Mouse (Mus musculus) neural tube, embryonic 14.5 days (tissue): ENCODE results near the gene Kcnma1. TPM values are rescaled to one million over a fixed set of nuclear protein-coding genes. Genes with fewer than 3 reads are reported as not detected.
A peak's percentile ranks its signal among the peaks of the same experiment; 100 is the strongest.

ENCODE experiments used
- ATAC-seq: fragments of 200-750 bp; cut with Nextera tagmentation; 2 replicates; pipeline ENCODE4 v1.8.0; 2017; ENCODE audit warnings: low read depth, mild to moderate bottlenecking, moderate TSS enrichment, moderate library complexity
- H3K27ac ChIP-seq: fragments of 300-500 bp; sonication (generic); 2 replicates; pipeline ENCODE4 v1.5.1; 2014; ENCODE audit warnings: low read depth, mild to moderate bottlenecking, control low read depth, low read length, moderate library complexity, mixed read lengths
- H3K27me3 ChIP-seq: fragments of 300-500 bp; sonication (generic); 2 replicates; pipeline ENCODE4 v1.6.1; 2014; ENCODE audit warnings: low read length; ENCODE audit not compliant: control insufficient read depth, insufficient read depth
- H3K36me3 ChIP-seq: fragments of 300-500 bp; sonication (generic); 2 replicates; pipeline ENCODE4 v1.6.1; 2014; ENCODE audit warnings: low read length, mixed read lengths; ENCODE audit not compliant: control insufficient read depth, insufficient read depth
- H3K4me1 ChIP-seq: fragments of 300-500 bp; sonication (generic); 2 replicates; pipeline ENCODE4 v1.6.1; 2014; ENCODE audit warnings: low read length; ENCODE audit not compliant: control insufficient read depth, insufficient read depth
- H3K4me2 ChIP-seq: fragments of 300-500 bp; sonication (generic); 2 replicates; pipeline ENCODE4 v1.6.1; 2014; ENCODE audit warnings: mild to moderate bottlenecking, low read depth, low read length, control low read depth
- H3K4me3 ChIP-seq: fragments of 300-500 bp; sonication (generic); 2 replicates; pipeline ENCODE4 v1.5.1; 2014; ENCODE audit warnings: low read depth, low read length, control low read depth, mixed read lengths
- H3K9ac ChIP-seq: fragments of 300-500 bp; sonication (generic); replicated peaks from 2 replicates; pipeline ENCODE4 v1.6.1; 2014; ENCODE audit warnings: low read depth, mild to moderate bottlenecking, control low read depth, low read length, mixed read lengths
- H3K9me3 ChIP-seq: fragments of 300-500 bp; sonication (generic); 2 replicates; pipeline ENCODE4 v1.6.1; 2016; ENCODE audit warnings: low read length; ENCODE audit not compliant: control insufficient read depth
- WGBS: fragments of 180-500 bp; shearing (Covaris S2); extraction: QIAGEN DNeasy Blood & Tissue Kit; methylation state at CpG from one replicate; pipeline ENCODE4 v1.1.7; 2014; 5-methylcytosine and 5-hydroxymethylcytosine counted together
- polyA plus RNA-seq: library from polyadenylated mRNA; unstranded; fragments of >200 nt; fragmentation: Nextera tagmentation; extraction: Ambion mirVana; gene quantifications from 2 replicates; pipeline ENCODE4 v1.2.1, GENCODE M21; 2014

The Kcnma1 gene
- polyA plus RNA-seq, 1 experiment from 2014 or later, result 28.9 TPM

- Histone ChIP-seq H3K4me1 (peaks cover 6% of the 10 kb centered on the region), H3K27me3 (no peaks in the 10 kb centered on the region), H3K27ac (no peak overlapping the region; the same call in 1 of the 2 replicates), H3K4me3 (no peak overlapping the region), H3K9me3 (no peaks in the 10 kb centered on the region), H3K36me3 (no peaks in the 10 kb centered on the region), H3K4me2 (no peak overlapping the region), H3K9ac (no peak overlapping the region)
- ATAC-seq, result no peak
- WGBS, result 19% methylated on average over 3 of the region's 3 CpGs
These were observed 295.0 kb downstream of the Kcnma1 start for GRCm38 (mm10) chr14:23719246-23719645.

DNA sequence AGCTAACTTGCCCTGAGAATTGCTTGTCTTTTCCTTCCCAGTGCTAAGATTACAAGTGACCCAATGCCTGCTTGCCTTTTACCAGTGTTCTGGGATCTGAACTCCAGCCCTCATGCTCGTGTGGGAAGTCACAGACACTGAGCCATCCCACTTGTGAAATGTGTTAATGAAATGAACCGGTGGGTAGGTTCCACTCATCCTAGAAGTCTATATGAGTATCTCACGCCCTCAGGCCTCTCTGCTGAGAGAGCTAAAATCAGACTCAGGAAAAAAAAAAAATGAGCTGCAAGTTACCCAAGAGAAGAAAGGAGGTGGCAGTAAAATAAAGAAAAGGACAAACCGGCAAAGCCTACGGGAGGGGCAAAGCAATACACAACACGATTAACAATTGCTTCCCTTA lies 295.6 kb downstream of the Kcnma1 start:
- H3K4me1 ChIP-seq, result peaks cover 6% of the 10 kb centered on the region; the same call in 1 of the 2 replicates
- no peak overlapping the region for H3K4me2 ChIP-seq
- ATAC-seq, result no peak
- H3K4me3 ChIP-seq, result no peak overlapping the region
- H3K9me3 ChIP-seq, result no peaks in the 10 kb centered on the region
- H3K36me3 ChIP-seq, result no peaks in the 10 kb centered on the region
- H3K9ac ChIP-seq, result no peak overlapping the region
- no peak overlapping the region for H3K27ac ChIP-seq
- no peaks in the 10 kb centered on the region for H3K27me3 ChIP-seq
- 75% methylated on average over 6 of the region's 6 CpGs for WGBS

DNA sequence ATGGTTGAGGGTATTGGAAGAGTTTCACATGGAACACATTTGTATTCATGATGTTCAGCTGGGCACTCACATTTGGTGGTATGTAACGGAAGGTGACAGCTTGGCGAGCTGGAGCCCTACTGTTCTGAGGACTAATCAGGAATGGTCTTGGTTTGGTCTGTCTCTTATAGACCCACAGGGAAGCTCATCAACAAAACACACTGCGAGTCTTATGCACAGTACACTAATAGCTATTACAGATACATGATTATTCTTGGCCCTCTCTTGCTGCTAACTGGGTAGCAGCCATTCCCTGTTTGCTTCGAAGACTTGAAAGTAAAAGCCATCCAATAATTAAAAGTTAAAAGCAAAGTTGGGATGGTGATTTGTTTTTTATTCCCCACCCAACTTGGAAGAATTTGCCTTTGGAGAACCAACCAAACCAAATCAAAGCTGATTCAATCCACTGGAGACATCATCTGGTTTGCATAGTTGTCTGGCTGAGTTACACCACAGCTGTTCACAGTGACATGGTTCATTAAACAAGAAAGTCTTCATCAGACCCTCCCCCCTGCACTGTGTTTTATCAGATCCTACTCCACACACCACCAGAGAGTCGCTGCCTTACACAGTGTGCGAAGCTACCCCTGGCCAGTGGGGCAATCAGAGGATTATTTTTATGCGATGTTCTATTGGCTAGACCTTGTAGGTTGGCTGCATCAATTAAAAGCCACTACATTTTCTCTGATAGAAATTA lies 299.7 kb downstream of the Kcnma1 start:
- no peaks in the 10 kb centered on the region for H3K9me3 ChIP-seq
- ATAC-seq, result no peak
- no peaks in the 10 kb centered on the region for H3K27me3 ChIP-seq
- no peak overlapping the region for H3K4me3 ChIP-seq
- H3K36me3 ChIP-seq, result no peaks in the 10 kb centered on the region
- H3K4me2 ChIP-seq, result no peak overlapping the region
- whole genome bisulfite sequencing, result 63% methylated on average over 7 of the region's 7 CpGs
- H3K27ac ChIP-seq, result no peak overlapping the region
- no peak overlapping the region for H3K9ac ChIP-seq
- H3K4me1 ChIP-seq, result peaks cover 15% of the 10 kb centered on the region

- ATAC-seq, result no peak
- H3K36me3 ChIP-seq, result no peaks in the 10 kb centered on the region
- H3K9ac ChIP-seq, result no peak overlapping the region
- no peak overlapping the region for H3K4me3 ChIP-seq
- H3K4me1 ChIP-seq, result peaks cover 9% of the 10 kb centered on the region; the same call in 1 of the 2 replicates
- no peaks in the 10 kb centered on the region for H3K9me3 ChIP-seq
- H3K4me2 ChIP-seq, result no peak overlapping the region
- no peaks in the 10 kb centered on the region for H3K27me3 ChIP-seq
- no peak overlapping the region for H3K27ac ChIP-seq
- WGBS, result 85% methylated on average over 5 of the region's 5 CpGs
These were observed 301.4 kb downstream of the Kcnma1 start for GRCm38 (mm10) chr14:23712891-23713290.

- H3K36me3 ChIP-seq, result no peaks in the 10 kb centered on the region
- WGBS, result 55% methylated on average over 7 of the region's 7 CpGs
- no peaks in the 10 kb centered on the region for H3K9me3 ChIP-seq
- peak overlapping the region; percentile 49 for H3K27ac ChIP-seq
- H3K4me1 ChIP-seq, result peaks cover 9% of the 10 kb centered on the region; the same call in 1 of the 2 replicates
- H3K4me2 ChIP-seq, result no peak overlapping the region
- H3K4me3 ChIP-seq, result no peak overlapping the region
- H3K27me3 ChIP-seq, result no peaks in the 10 kb centered on the region
- H3K9ac ChIP-seq, result no peak overlapping the region
- peak; percentile 68; the same call in 1 of the 2 replicates for ATAC-seq
These were observed 303.3 kb downstream of the Kcnma1 start for GRCm38 (mm10) chr14:23710954-23711353.

GRCm38 (mm10) chr14:23706837-23707236 lies 307.5 kb downstream of the Kcnma1 start:
- peaks cover 13% of the 10 kb centered on the region; the same call in 1 of the 2 replicates for H3K4me1 ChIP-seq
- ATAC-seq, result no peak
- WGBS, result 86% methylated on average over 10 of the region's 10 CpGs

GRCm38 (mm10) chr14:23705647-23706046 lies 308.6 kb downstream of the Kcnma1 start:
- H3K27me3 ChIP-seq, result no peaks in the 10 kb centered on the region
- no peaks in the 10 kb centered on the region for H3K9me3 ChIP-seq
- H3K4me3 ChIP-seq, result no peak overlapping the region
- peaks cover 4% of the 10 kb centered on the region; the same call in 1 of the 2 replicates for H3K4me1 ChIP-seq
- H3K36me3 ChIP-seq, result no peaks in the 10 kb centered on the region
- 57% methylated on average over 3 of the region's 3 CpGs for WGBS
- ATAC-seq, result no peak
- H3K9ac ChIP-seq, result no peak overlapping the region
- no peak overlapping the region for H3K27ac ChIP-seq
- no peak overlapping the region for H3K4me2 ChIP-seq

More at GRCm38 (mm10) chr14:23706837-23707236, 307.5 kb downstream of the Kcnma1 start:
- Histone ChIP-seq H3K27ac (no peak overlapping the region), H3K9me3 (no peaks in the 10 kb centered on the region), H3K36me3 (no peaks in the 10 kb centered on the region), H3K27me3 (no peaks in the 10 kb centered on the region), H3K4me2 (no peak overlapping the region), H3K4me3 (no peak overlapping the region), H3K9ac (no peak overlapping the region)

- Histone ChIP-seq H3K4me3 (no peak overlapping the region), H3K27me3 (no peaks in the 10 kb centered on the region), H3K4me1 (0 out of 2 replicates have a peak, but pooled peaks cover 3% of the 10 kb centered on the region), H3K9me3 (no peaks in the 10 kb centered on the region), H3K9ac (no peak overlapping the region), H3K36me3 (no peaks in the 10 kb centered on the region), H3K27ac (no peak overlapping the region), H3K4me2 (no peak overlapping the region)
- ATAC-seq, result no peak
These were observed 310.0 kb downstream of the Kcnma1 start for GRCm38 (mm10) chr14:23704303-23704702.

DNA sequence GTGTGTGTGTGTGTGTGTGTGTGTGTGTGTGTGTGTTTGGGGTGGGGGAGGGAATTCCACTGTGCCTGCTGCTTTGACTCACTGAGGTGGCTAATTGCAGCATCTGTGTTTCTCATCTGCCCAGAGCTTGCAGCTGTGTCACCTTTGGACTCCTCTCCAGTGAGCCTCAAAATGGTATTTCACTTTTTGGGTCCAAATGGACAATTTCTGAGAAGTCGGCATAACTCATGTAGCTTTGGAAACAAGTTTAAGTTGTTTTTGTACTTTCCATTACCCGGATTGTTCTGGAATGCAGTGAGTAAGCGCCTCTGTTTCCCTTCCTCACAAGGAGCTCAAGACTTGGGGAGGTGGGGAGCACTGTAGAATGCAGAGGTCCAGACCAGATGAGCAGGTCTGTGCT lies 317.9 kb downstream of the Kcnma1 start:
- ATAC-seq, result no peak
- Histone ChIP-seq H3K27ac (no peak overlapping the region), H3K36me3 (no peaks in the 10 kb centered on the region), H3K9ac (no peak overlapping the region), H3K9me3 (no peaks in the 10 kb centered on the region), H3K4me2 (no peak overlapping the region), H3K4me3 (no peak overlapping the region), H3K27me3 (no peaks in the 10 kb centered on the region), H3K4me1 (no peaks in the 10 kb centered on the region)
- WGBS, result 81% methylated on average over 3 of the region's 3 CpGs
